Mouse (Mus musculus): Measurements from ENCODE around the gene Tuba3a. TPM values are rescaled to one million over a fixed set of nuclear protein-coding genes. Genes with fewer than 3 reads are reported as not detected.

Gene Tuba3a
- not detected for total RNA-seq (2023)

DNA sequence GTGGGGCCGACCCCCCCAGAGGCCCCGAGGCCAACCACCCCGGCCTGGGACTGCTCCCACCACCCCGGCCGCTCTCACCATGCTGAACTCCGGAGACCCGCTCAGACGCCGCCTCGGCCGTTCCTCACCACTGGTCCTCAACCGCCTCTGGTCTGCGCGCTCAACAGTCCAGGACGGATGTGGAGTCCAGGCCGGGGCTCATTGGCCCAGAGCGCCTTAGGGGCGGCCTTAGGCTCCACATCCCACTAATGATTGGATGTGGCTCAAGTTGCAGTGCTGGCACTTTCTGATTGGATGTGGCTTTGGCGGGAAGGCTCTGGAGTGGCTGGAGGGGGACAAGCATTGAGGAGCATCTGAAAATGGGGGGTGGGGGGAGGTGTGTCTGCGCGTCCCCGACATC is at the start of gene Tuba3a:
Gene Tuba3a, minus strand, starts transcription at position 153 of the 400 bp plus-strand sequence.

DNA sequence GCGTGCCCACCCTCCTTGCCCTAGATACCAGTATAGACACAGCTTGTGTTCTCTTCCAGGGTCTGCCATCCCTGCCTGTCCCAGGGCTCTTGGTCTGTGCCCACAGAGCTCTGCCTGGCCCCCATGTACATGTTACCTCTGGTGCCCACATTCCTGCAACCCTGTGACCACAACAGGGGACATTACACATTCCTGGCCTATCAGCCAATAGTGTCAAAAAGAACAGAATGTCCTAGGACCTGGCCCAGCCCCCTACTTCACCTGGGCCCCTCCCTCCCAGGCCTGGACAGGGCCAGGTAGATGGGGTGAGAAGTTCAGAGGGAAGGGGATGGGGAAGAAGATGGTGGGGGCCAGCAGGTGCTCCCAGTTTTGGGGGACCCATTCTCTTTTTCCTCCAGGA is 34.5 kb upstream of the Tuba3a start, which contains the start of gene Scnn1a:
Gene Scnn1a, plus strand, starts transcription at position 337 of the 400 bp plus-strand sequence.

DNA sequence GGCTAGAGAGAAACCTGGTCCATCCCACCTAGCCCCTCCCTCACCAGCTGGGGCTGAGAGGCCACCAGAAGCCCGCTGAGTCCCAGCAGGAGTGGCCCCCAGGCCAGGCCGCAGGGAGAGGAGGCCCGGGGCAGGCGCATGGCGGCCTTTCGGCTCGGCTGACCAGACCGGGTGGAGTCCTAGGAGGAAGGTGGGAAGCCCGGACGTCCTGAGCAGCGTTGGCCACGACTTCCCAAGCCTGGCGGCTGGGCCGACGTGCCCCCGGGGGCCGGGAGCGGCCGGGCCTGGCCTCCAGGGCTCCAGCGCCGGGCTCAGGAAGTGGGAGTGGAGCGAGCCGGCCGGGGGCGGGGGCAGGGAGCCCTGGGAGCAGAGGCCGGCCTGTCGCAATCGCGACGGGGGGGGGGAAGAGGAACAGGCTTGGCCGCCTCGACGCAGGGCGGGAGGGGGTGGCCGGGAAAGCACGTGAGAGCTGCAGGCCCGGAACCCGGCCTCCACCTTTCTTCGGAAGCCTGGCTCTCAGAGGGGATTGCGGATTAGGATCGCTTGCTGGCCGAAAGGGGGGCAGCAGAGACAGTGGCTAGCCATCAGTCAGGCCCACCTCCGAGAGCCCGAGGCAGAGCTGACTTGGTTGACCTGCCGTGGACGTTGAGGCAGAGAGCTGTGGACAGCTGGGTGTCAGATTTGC is 27.8 kb upstream of the Tuba3a start, which contains the start of gene Ltbr:
Gene Ltbr, minus strand, starts transcription at position 340 of the 685 bp plus-strand sequence.

DNA sequence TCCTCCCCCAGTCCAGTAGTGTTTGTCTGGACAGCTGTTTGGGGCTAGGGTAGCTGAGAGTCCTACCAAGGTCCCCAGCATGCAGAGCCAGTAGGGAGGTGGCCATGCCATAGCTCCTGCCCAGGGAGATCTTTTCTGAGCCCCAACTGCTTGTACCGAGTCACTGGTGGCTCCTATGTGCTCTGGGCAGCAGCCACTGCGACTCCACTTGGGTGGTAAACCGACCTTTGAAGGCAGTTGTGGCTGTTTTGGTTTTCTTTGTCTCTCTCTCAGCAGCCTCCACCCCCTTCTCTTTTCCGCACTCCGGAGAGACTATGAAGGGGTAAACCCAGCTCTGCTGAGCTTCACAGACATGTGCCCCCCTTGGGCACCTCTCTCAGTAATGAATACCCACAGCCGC is 49.1 kb downstream of the Tuba3a start, which contains the start of gene Cd27:
Gene Cd27, minus strand, starts transcription at position 229 of the 400 bp plus-strand sequence.

DNA sequence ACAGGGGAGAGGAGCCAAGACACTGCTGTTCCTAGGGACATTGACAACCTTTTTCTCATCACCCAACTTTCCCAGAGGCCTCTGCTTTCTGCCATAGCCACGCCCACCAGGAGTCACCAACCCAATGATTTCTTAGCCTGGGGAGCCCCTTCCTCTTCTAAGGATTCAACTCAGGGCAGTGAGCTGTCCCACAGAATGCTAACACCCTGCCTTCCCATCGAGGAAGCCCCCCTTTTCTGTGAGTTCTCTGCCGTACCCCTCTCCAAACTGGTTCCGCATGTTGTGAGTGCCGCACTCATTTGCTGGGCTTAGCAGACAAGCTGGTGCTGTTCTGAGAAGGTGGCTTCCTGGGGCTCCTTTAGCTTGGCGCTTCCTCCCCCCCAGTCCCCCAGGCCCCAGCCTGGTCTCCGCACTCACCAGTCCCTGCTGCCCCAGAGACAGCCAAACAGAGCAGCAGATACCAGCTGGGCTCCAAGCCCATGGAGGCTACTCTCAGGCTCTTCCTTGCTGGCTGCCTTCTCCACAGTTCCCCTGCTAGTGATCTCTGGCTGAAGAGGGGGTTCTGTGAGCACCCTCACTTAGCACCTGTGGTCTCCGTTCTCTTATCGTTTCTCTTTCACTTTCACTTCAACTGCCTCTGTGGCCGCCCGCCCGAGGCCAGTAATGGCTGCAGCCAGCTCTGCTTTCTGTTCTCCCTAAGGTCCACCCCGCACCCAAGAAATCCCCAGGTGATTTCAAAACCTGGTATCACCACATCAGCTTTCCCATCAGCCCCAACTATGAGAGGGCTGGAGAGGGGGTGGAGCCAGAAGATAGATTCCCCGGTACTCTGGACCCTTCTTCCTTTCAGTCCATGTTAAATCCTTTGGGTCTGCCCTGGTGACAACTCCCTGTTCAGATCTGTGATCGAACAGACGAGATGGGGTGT is 54.5 kb downstream of the Tuba3a start, which contains the start of gene Tapbpl:
Gene Tapbpl, minus strand, starts transcription at position 744 of the 928 bp plus-strand sequence.

Other genes starting within 250 kb of the Tuba3a start
- gene Ing4, start 246.3 kb downstream of the Tuba3a start, total RNA-seq (2023), result 83.2 TPM
- gene Acrbp, start 236.4 kb downstream of the Tuba3a start, total RNA-seq (2023), result 15.9 TPM
- gene Lpar5, start 218.1 kb downstream of the Tuba3a start, total RNA-seq (2023), result 17.4 TPM
- 272 TPM for gene Chd4, start 190.1 kb downstream of the Tuba3a start, total RNA-seq (2023)
- 43.1 TPM for gene Nop2, start 154.1 kb downstream of the Tuba3a start, total RNA-seq (2023)
- gene Iffo1, start 140.8 kb downstream of the Tuba3a start, total RNA-seq (2023), result 29.9 TPM
- gene Gapdh, start 119.6 kb downstream of the Tuba3a start, total RNA-seq (2023), result 391 TPM
- 42.1 TPM for gene Ncapd2, start 94.3 kb downstream of the Tuba3a start, total RNA-seq (2023)
- 27.5 TPM for gene Mrpl51, start 94.2 kb downstream of the Tuba3a start, total RNA-seq (2023)
- gene Vamp1, start 70.5 kb downstream of the Tuba3a start, total RNA-seq (2023), result 93.5 TPM
- 51.6 TPM for gene Tapbpl, start 54.2 kb downstream of the Tuba3a start, total RNA-seq (2023)
- gene Cd27, start 49.0 kb downstream of the Tuba3a start, total RNA-seq (2023), result 218 TPM
- gene Ltbr, start 27.8 kb upstream of the Tuba3a start, total RNA-seq (2023), result 1.4 TPM
- not detected for gene Scnn1a, start 34.6 kb upstream of the Tuba3a start, total RNA-seq (2023)
- 46.5 TPM for gene Tnfrsf1a, start 63.3 kb upstream of the Tuba3a start, total RNA-seq (2023)
- gene Plekhg6, start 94.8 kb upstream of the Tuba3a start, total RNA-seq (2023), result not detected
- 13.6 TPM for gene Cd9, start 208.7 kb upstream of the Tuba3a start, total RNA-seq (2023)

All from CD8-positive naive resting alpha-beta T cell, adult 57 days (primary cell).